In the genomic region with DNA sequence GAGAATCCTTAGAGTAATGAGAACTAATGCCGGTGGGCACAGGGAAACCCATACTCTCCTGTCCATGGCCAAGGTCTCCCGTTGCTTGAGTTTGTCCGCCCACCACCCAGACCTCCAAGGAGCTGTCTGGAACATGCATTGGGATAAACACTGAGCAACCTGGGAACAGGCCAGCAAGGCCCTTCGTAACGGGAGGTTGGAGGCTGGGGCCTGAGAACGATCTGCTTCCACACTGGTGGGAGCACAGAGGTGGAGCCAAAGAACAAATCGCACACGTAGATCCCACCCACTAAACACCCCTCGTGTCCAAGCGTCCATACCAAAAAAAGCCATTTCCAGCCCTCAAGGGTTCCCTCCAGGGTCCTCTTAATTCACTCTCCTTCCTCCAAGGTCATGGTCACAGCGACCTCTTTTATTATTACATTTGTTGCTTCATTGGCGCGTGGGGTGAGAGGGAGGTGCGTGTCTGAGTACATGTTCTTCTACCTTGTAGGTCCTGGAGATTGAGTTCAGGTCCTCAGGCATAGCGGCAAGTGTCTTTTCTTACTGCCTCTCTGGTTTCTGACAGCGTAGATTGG, we compare ENCODE assay signal across 27 mouse cellular contexts. TPM values are rescaled to one million over a fixed set of nuclear protein-coding genes. Genes with fewer than 3 reads are reported as not detected.
DNase-seq lines count a peak whose midpoint lies in the region; ATAC-seq and TF ChIP-seq lines count a peak whose summit lies in the region.
"Had no signal": no experiment of that assay in that cellular context is flagged by ENCODE, and none has a peak within 500 bp of the region (broad histone marks: within the 10 kb centered on the region; RNA-seq: fewer than 3 reads in every experiment).

No protein-coding gene starts in this region.

- no peak overlapping the region for H3K9ac ChIP-seq in lung, embryonic 14.5 days
- no peak overlapping the region for H3K9ac ChIP-seq in intestine, embryonic 15.5 days
- H3K9ac ChIP-seq in stomach, embryonic 15.5 days: no peak overlapping the region
- H3K9ac ChIP-seq in forebrain, embryonic 13.5 days: no peak overlapping the region
- H3K9ac ChIP-seq: embryonic facial prominence, embryonic 12.5 days; midbrain, embryonic 13.5 days had no signal

- TF ChIP-seq CTCF in lung, embryonic 14.5 days (IDR thresholded peaks at IDR 0.05; ENCODE audit: low read depth): no peak

- H3K4me2 ChIP-seq in lung, embryonic 14.5 days: no peak overlapping the region
- H3K4me2 ChIP-seq in intestine, embryonic 15.5 days (replicated peaks): no peak overlapping the region
- no peak overlapping the region for H3K4me2 ChIP-seq in stomach, embryonic 15.5 days
- H3K4me2 ChIP-seq in forebrain, embryonic 13.5 days: no peak overlapping the region
- H3K4me2 ChIP-seq: embryonic facial prominence, embryonic 12.5 days; heart, embryonic 11.5 days; midbrain, embryonic 13.5 days had no signal

- no peak overlapping the region for H3K4me3 ChIP-seq in lung, embryonic 14.5 days (ENCODE audit: low read depth, low read length)
- H3K4me3 ChIP-seq in intestine, embryonic 15.5 days (replicated peaks): no peak overlapping the region
- H3K4me3 ChIP-seq in stomach, embryonic 15.5 days (replicated peaks): no peak overlapping the region
- H3K4me3 ChIP-seq in forebrain, embryonic 13.5 days: no peak overlapping the region
- H3K4me3 ChIP-seq: embryonic facial prominence, embryonic 12.5 days; megakaryocyte, embryonic 14.5 days; midbrain, embryonic 13.5 days had no signal

- no peaks in the 10 kb centered on the region for H3K36me3 ChIP-seq in lung, embryonic 14.5 days (ENCODE audit: insufficient read depth)
- H3K36me3 ChIP-seq in intestine, embryonic 15.5 days: no peaks in the 10 kb centered on the region
- no peaks in the 10 kb centered on the region for H3K36me3 ChIP-seq in stomach, embryonic 15.5 days
- no peaks in the 10 kb centered on the region for H3K36me3 ChIP-seq in forebrain, embryonic 13.5 days (ENCODE audit: poor library complexity, severe bottlenecking)
- H3K36me3 ChIP-seq: embryonic facial prominence, embryonic 12.5 days; midbrain, embryonic 13.5 days had no signal

- H3K9me3 ChIP-seq in lung, embryonic 14.5 days (ENCODE audit: low read depth, low read length): no peaks in the 10 kb centered on the region
- no peaks in the 10 kb centered on the region for H3K9me3 ChIP-seq in intestine, embryonic 15.5 days
- H3K9me3 ChIP-seq in stomach, embryonic 15.5 days: no peaks in the 10 kb centered on the region
- no peaks in the 10 kb centered on the region for H3K9me3 ChIP-seq in forebrain, embryonic 13.5 days (replicated peaks)
- H3K9me3 ChIP-seq: midbrain, embryonic 13.5 days had no signal

- no peak for ATAC-seq in lung, embryonic 14.5 days (ENCODE audit: insufficient read depth)
- ATAC-seq in intestine, embryonic 15.5 days: peak; percentile 18; the same call in 1 of the 2 replicates
- ATAC-seq in stomach, embryonic 15.5 days (ENCODE audit: insufficient read depth, low FRiP score, low read depth): peak; percentile 48; the same call in 1 of the 2 replicates
- no peak for ATAC-seq in forebrain, embryonic 13.5 days
- ATAC-seq: midbrain, embryonic 13.5 days had no signal

- DNase-seq in lung, embryonic 14.5 days: no peak
- no peak for DNase-seq in lung, postnatal 25 days (ENCODE audit: low spot score)
- no peak for DNase-seq in adrenal gland, adult 2 months
- no peak for DNase-seq in right cerebral cortex, postnatal 25 days
- DNase-seq: kidney, adult 9 months; kidney, postnatal 14 days; lung, postnatal 14 days; right cerebral cortex, postnatal 14 days; thymus, adult 18-20 months; thymus, postnatal 36 days had no signal

- no peaks in the 10 kb centered on the region for H3K27me3 ChIP-seq in lung, embryonic 14.5 days (ENCODE audit: insufficient read depth, low read length)
- H3K27me3 ChIP-seq in intestine, embryonic 15.5 days (replicated peaks): no peaks in the 10 kb centered on the region
- H3K27me3 ChIP-seq in stomach, embryonic 15.5 days (replicated peaks): no peaks in the 10 kb centered on the region
- H3K27me3 ChIP-seq in forebrain, embryonic 13.5 days: 0 out of 2 replicates have a peak, but pooled peaks cover 3% of the 10 kb centered on the region
- H3K27me3 ChIP-seq: embryonic facial prominence, embryonic 12.5 days; midbrain, embryonic 13.5 days had no signal

- WGBS in lung, embryonic 14.5 days: 75% methylated on average over 16 of the region's 16 CpGs
- WGBS in intestine, embryonic 15.5 days: 68% methylated on average over 16 of the region's 16 CpGs
- WGBS in stomach, embryonic 15.5 days: 50% methylated on average over 16 of the region's 16 CpGs
- WGBS in forebrain, embryonic 13.5 days: 91% methylated on average over 16 of the region's 16 CpGs

- H3K27ac ChIP-seq in lung, embryonic 14.5 days (ENCODE audit: low read depth): peak overlapping the region; percentile 27; the same call in 1 of the 2 replicates
- 0 out of 2 replicates have a peak overlapping the region, but pooled peaks have one; percentile 10 for H3K27ac ChIP-seq in intestine, embryonic 15.5 days
- peak overlapping the region; percentile 66 for H3K27ac ChIP-seq in stomach, embryonic 15.5 days
- no peak overlapping the region for H3K27ac ChIP-seq in forebrain, embryonic 13.5 days
- H3K27ac ChIP-seq: embryonic facial prominence, embryonic 12.5 days; midbrain, embryonic 13.5 days had no signal

- peaks cover 3% of the 10 kb centered on the region; the same call in 1 of the 2 replicates for H3K4me1 ChIP-seq in lung, embryonic 14.5 days (ENCODE audit: insufficient read depth)
- 0 out of 2 replicates have a peak, but pooled peaks cover 10% of the 10 kb centered on the region for H3K4me1 ChIP-seq in intestine, embryonic 15.5 days (replicated peaks)
- peaks cover 3% of the 10 kb centered on the region for H3K4me1 ChIP-seq in stomach, embryonic 15.5 days
- H3K4me1 ChIP-seq in forebrain, embryonic 13.5 days: no peaks in the 10 kb centered on the region
- H3K4me1 ChIP-seq: midbrain, embryonic 13.5 days had no signal

RNA-seq across cellular contexts. Expression of gene Ltbp4, which starts 39.4 kb away (rescaled TPM):
- polyA plus RNA-seq in lung, embryonic 14.5 days (2014; fragmentation: Nextera tagmentation; extraction: Ambion mirVana): 73.5 and 86.0 TPM in 2 replicates
- polyA plus RNA-seq in intestine, embryonic 15.5 days (2015; fragmentation: Nextera tagmentation; extraction: Ambion mirVana): 75.9 and 92.8 TPM in 2 replicates
- polyA plus RNA-seq in stomach, embryonic 15.5 days (2015; fragmentation: Nextera tagmentation; extraction: Ambion mirVana): 154 and 161 TPM in 2 replicates
- 10.5 and 13.4 TPM in 2 replicates for polyA plus RNA-seq in forebrain, embryonic 13.5 days (2015; fragmentation: Nextera tagmentation; extraction: Ambion mirVana)
- 10 to 100 TPM; 70.3 to 94.7 TPM for total RNA-seq in adrenal gland, adult 2 months (2021)
- polyA plus RNA-seq in adrenal gland, adult 2 months (2012; rRNA removed): 253 and 263 TPM in 2 replicates
- total RNA-seq: hematopoietic stem cell, adult 5-6 weeks had no signal

RNA-seq across cellular contexts. Expression of gene Numbl, which starts 39.9 kb away (rescaled TPM):
- polyA plus RNA-seq in lung, embryonic 14.5 days (2014; fragmentation: Nextera tagmentation; extraction: Ambion mirVana): 15.2 and 16.2 TPM in 2 replicates
- 16.2 and 16.5 TPM in 2 replicates for polyA plus RNA-seq in intestine, embryonic 15.5 days (2015; fragmentation: Nextera tagmentation; extraction: Ambion mirVana)
- 22.7 and 23.4 TPM in 2 replicates for polyA plus RNA-seq in stomach, embryonic 15.5 days (2015; fragmentation: Nextera tagmentation; extraction: Ambion mirVana)
- 31.1 and 32.3 TPM in 2 replicates for polyA plus RNA-seq in forebrain, embryonic 13.5 days (2015; fragmentation: Nextera tagmentation; extraction: Ambion mirVana)
- total RNA-seq in adrenal gland, adult 2 months (2021): 10 to 100 TPM in 1 of 2 experiments, 1 to 10 TPM in 1; 5.2 to 13.3 TPM
- polyA plus RNA-seq in adrenal gland, adult 2 months (2012; rRNA removed): 37.2 and 48.0 TPM in 2 replicates

RNA-seq across cellular contexts. Expression of gene Shkbp1, which starts 57.7 kb away (rescaled TPM):
- polyA plus RNA-seq in lung, embryonic 14.5 days (2014; fragmentation: Nextera tagmentation; extraction: Ambion mirVana): 45.1 and 53.5 TPM in 2 replicates
- 35.0 and 35.5 TPM in 2 replicates for polyA plus RNA-seq in intestine, embryonic 15.5 days (2015; fragmentation: Nextera tagmentation; extraction: Ambion mirVana)
- polyA plus RNA-seq in stomach, embryonic 15.5 days (2015; fragmentation: Nextera tagmentation; extraction: Ambion mirVana): 38.8 and 43.7 TPM in 2 replicates
- 85.4 and 89.3 TPM in 2 replicates for polyA plus RNA-seq in forebrain, embryonic 13.5 days (2015; fragmentation: Nextera tagmentation; extraction: Ambion mirVana)
- total RNA-seq in adrenal gland, adult 2 months (2021): 10 to 100 TPM; 11.3 to 22.5 TPM
- polyA plus RNA-seq in adrenal gland, adult 2 months (2012; rRNA removed): 60.8 and 74.5 TPM in 2 replicates

RNA-seq across cellular contexts. Expression of gene Gm20479, which starts 59.1 kb away (rescaled TPM):
- polyA plus RNA-seq in lung, embryonic 14.5 days (2014; fragmentation: Nextera tagmentation; extraction: Ambion mirVana): 0.73 and 1.6 TPM in 2 replicates
- polyA plus RNA-seq in intestine, embryonic 15.5 days (2015; fragmentation: Nextera tagmentation; extraction: Ambion mirVana): 1.8 TPM in 1 of 2 replicates, not detected in the other
- 0.62 and 1.7 TPM in 2 replicates for polyA plus RNA-seq in stomach, embryonic 15.5 days (2015; fragmentation: Nextera tagmentation; extraction: Ambion mirVana)
- polyA plus RNA-seq in forebrain, embryonic 13.5 days (2015; fragmentation: Nextera tagmentation; extraction: Ambion mirVana): 0.62 TPM in 1 of 2 replicates, not detected in the other
- 1 to 10 TPM in 1 of 2 experiments, not detected in 1; 6.3 TPM for total RNA-seq in adrenal gland, adult 2 months (2021)
- 0.28 TPM in 2 replicates for polyA plus RNA-seq in adrenal gland, adult 2 months (2012; rRNA removed)
- total RNA-seq: gastrocnemius, postnatal 4 days; hematopoietic stem cell, adult 5-6 weeks; layer of hippocampus, adult 18-20 months; layer of hippocampus, postnatal 14 days; left cerebral cortex, adult 8-10 months; left cerebral cortex, postnatal 4 days; liver, adult 2 months had no signal
- polyA plus RNA-seq: C2C12; forebrain, embryonic 11.5 days; liver, adult 2 months; midbrain, embryonic 13.5 days; neural tube, embryonic 11.5 days had no signal

Comparison
In these comparisons a context has a peak if more than half of its experiments do, and no peak if none do; other contexts are left out.
1. ATAC-seq: peak in intestine, embryonic 15.5 days (single experiment) and stomach, embryonic 15.5 days (single experiment); none in lung, embryonic 14.5 days (single experiment) and forebrain, embryonic 13.5 days (single experiment).